Mouse (Mus musculus) brown adipose tissue, adult 24 weeks (tissue): ENCODE measurements at regions not wholly inside any gene's neighbourhood (a gene's known extent, or its start where the extent isn't known, plus 50 kb on each side); places are given as distances from the start of the nearest gene placed in this dataset.

ENCODE experiments used
- H3K27ac ChIP-seq: fragments of 200-500 bp; replicated peaks from 2 replicates; pipeline ENCODE4 v1.5.1; 2012; ENCODE audit warnings: low read depth, mild to moderate bottlenecking, low read length
- H3K4me1 ChIP-seq: fragments of 200-500 bp; 2 replicates; pipeline ENCODE4 v1.6.1; 2012; ENCODE audit warnings: low read length, mixed read lengths; ENCODE audit not compliant: control insufficient read depth, insufficient read depth, insufficient read length
- H3K4me3 ChIP-seq: fragments of 200-500 bp; 2 replicates; pipeline ENCODE4 v1.5.1; 2012; ENCODE audit warnings: low read depth, mild to moderate bottlenecking, low read length, moderate library complexity; ENCODE audit not compliant: insufficient read depth

- Histone ChIP-seq H3K4me1 (no peaks in the 10 kb centered on the region), H3K4me3 (no peak overlapping the region), H3K27ac (no peak overlapping the region)
These were observed 116.4 kb upstream of the Hs3st1 start for GRCm38 (mm10) chr5:39871723-39872085.

- Histone ChIP-seq H3K27ac (no peak overlapping the region), H3K4me1 (no peaks in the 10 kb centered on the region)
These were observed 115.8 kb upstream of the Hs3st1 start for GRCm38 (mm10) chr5:39870835-39871722.

GRCm38 (mm10) chr5:39857192-39857591, 101.9 kb upstream of the Hs3st1 start:
- Histone ChIP-seq H3K4me1 (no peaks in the 10 kb centered on the region), H3K4me3 (no peak overlapping the region), H3K27ac (no peak overlapping the region)

More at GRCm38 (mm10) chr5:39870835-39871722, 115.8 kb upstream of the Hs3st1 start:
- no peak overlapping the region for H3K4me3 ChIP-seq

GRCm38 (mm10) chr5:39856616-39857156, 101.4 kb upstream of the Hs3st1 start:
- no peak overlapping the region for H3K27ac ChIP-seq
- H3K4me3 ChIP-seq: no peak overlapping the region

GRCm38 (mm10) chr5:39855685-39856615, 100.7 kb upstream of the Hs3st1 start:
- Histone ChIP-seq H3K27ac (no peak overlapping the region), H3K4me3 (no peak overlapping the region), H3K4me1 (no peaks in the 10 kb centered on the region)

More at GRCm38 (mm10) chr5:39856616-39857156, 101.4 kb upstream of the Hs3st1 start:
- H3K4me1 ChIP-seq: no peaks in the 10 kb centered on the region

- Histone ChIP-seq H3K27ac (no peak overlapping the region), H3K4me1 (no peaks in the 10 kb centered on the region), H3K4me3 (no peak overlapping the region)
These were observed 91.9 kb upstream of the Hs3st1 start for GRCm38 (mm10) chr5:39847187-39847586.

GRCm38 (mm10) chr5:39841186-39841585, 85.9 kb upstream of the Hs3st1 start:
- Histone ChIP-seq H3K4me1 (peaks cover 4% of the 10 kb centered on the region; the same call in 1 of the 2 replicates), H3K4me3 (no peak overlapping the region), H3K27ac (0 out of 2 replicates have a peak overlapping the region, but pooled peaks have one; percentile 49)

GRCm38 (mm10) chr5:39840576-39840975, 85.3 kb upstream of the Hs3st1 start:
- Histone ChIP-seq H3K4me1 (peaks cover 6% of the 10 kb centered on the region; the same call in 1 of the 2 replicates), H3K27ac (peak overlapping the region; percentile 84), H3K4me3 (no peak overlapping the region)

GRCm38 (mm10) chr5:39832565-39832964, 77.3 kb upstream of the Hs3st1 start:
- H3K4me1 ChIP-seq: peaks cover 3% of the 10 kb centered on the region; the same call in 1 of the 2 replicates
- H3K27ac ChIP-seq: no peak overlapping the region; the same call in 1 of the 2 replicates
- no peak overlapping the region for H3K4me3 ChIP-seq

- H3K27ac ChIP-seq: no peak overlapping the region
- H3K4me1 ChIP-seq: no peaks in the 10 kb centered on the region
- no peak overlapping the region for H3K4me3 ChIP-seq
These were observed 69.4 kb upstream of the Hs3st1 start for GRCm38 (mm10) chr5:39824680-39825079.

- H3K4me3 ChIP-seq: no peak overlapping the region
- H3K27ac ChIP-seq: no peak overlapping the region
- H3K4me1 ChIP-seq: no peaks in the 10 kb centered on the region
These were observed 51.4 kb upstream of the Hs3st1 start for GRCm38 (mm10) chr5:39806643-39807042.
